Mouse (Mus musculus): ENCODE measurements at regions not wholly inside any gene's neighbourhood (a gene's known extent, or its start where the extent isn't known, plus 50 kb on each side); places are given as distances from the start of the nearest gene placed in this dataset.

- H3K9ac ChIP-seq (ENCODE audit: low read depth, low read length) = no peak overlapping the region
- H3K27me3 ChIP-seq (ENCODE audit: control insufficient read depth, insufficient read depth, low read depth, low read length) = no peaks in the 10 kb centered on the region
- no peak overlapping the region for H3K4me3 ChIP-seq (ENCODE audit: low read depth, low read length)
- no peaks in the 10 kb centered on the region for H3K4me1 ChIP-seq (ENCODE audit: control insufficient read depth, low read depth, low read length)
- H3K36me3 ChIP-seq (ENCODE audit: control insufficient read depth, insufficient read depth) = no peaks in the 10 kb centered on the region
- no peak overlapping the region for H3K27ac ChIP-seq (ENCODE audit: low read length)
- no peaks in the 10 kb centered on the region for H3K9me3 ChIP-seq (replicated peaks; ENCODE audit: control insufficient read depth, low read length)
- WGBS (ENCODE audit: insufficient replicate concordance) = 26% methylated on average over 5 of the region's 5 CpGs
- H3K4me2 ChIP-seq (ENCODE audit: low read depth, low read length) = no peak overlapping the region
- ATAC-seq (ENCODE audit: low read depth) = no peak
These were observed 72.5 kb upstream of the Ccdc122 start for GRCm38 (mm10) chr14:76964046-76964445.

GRCm38 (mm10) chr14:76958875-76959274 lies 77.7 kb upstream of the Ccdc122 start:
- Histone ChIP-seq H3K4me3 (ENCODE audit: low read depth, low read length) (no peak overlapping the region), H3K36me3 (ENCODE audit: control insufficient read depth, insufficient read depth) (no peaks in the 10 kb centered on the region), H3K4me1 (ENCODE audit: control insufficient read depth, low read depth, low read length) (no peaks in the 10 kb centered on the region), H3K27me3 (ENCODE audit: control insufficient read depth, insufficient read depth, low read depth, low read length) (no peaks in the 10 kb centered on the region), H3K9me3 (replicated peaks; ENCODE audit: control insufficient read depth, low read length) (no peaks in the 10 kb centered on the region), H3K4me2 (ENCODE audit: low read depth, low read length) (no peak overlapping the region), H3K9ac (ENCODE audit: low read depth, low read length) (no peak overlapping the region), H3K27ac (ENCODE audit: low read length) (no peak overlapping the region)
- no peak for ATAC-seq (ENCODE audit: low read depth)
- 65% methylated on average over 10 of the region's 10 CpGs for WGBS (ENCODE audit: insufficient replicate concordance)

- H3K27me3 ChIP-seq (ENCODE audit: control insufficient read depth, insufficient read depth, low read depth, low read length) = no peaks in the 10 kb centered on the region
- no peak overlapping the region for H3K4me3 ChIP-seq (ENCODE audit: low read depth, low read length)
- H3K9me3 ChIP-seq (replicated peaks; ENCODE audit: control insufficient read depth, low read length) = no peaks in the 10 kb centered on the region
- no peaks in the 10 kb centered on the region for H3K36me3 ChIP-seq (ENCODE audit: control insufficient read depth, insufficient read depth)
- no peak overlapping the region for H3K9ac ChIP-seq (ENCODE audit: low read depth, low read length)
- H3K4me2 ChIP-seq (ENCODE audit: low read depth, low read length) = no peak overlapping the region
- no peak overlapping the region for H3K27ac ChIP-seq (ENCODE audit: low read length)
- no peaks in the 10 kb centered on the region for H3K4me1 ChIP-seq (ENCODE audit: control insufficient read depth, low read depth, low read length)
- 61% methylated on average over 2 of the region's 2 CpGs for WGBS (ENCODE audit: insufficient replicate concordance)
- ATAC-seq (ENCODE audit: low read depth) = no peak
These were observed 79.4 kb upstream of the Ccdc122 start for GRCm38 (mm10) chr14:76957136-76957535.

- Histone ChIP-seq H3K4me1 (ENCODE audit: control insufficient read depth, low read depth, low read length) (no peaks in the 10 kb centered on the region), H3K9me3 (replicated peaks; ENCODE audit: control insufficient read depth, low read length) (no peaks in the 10 kb centered on the region), H3K27ac (ENCODE audit: low read length) (no peak overlapping the region), H3K4me3 (ENCODE audit: low read depth, low read length) (no peak overlapping the region), H3K36me3 (ENCODE audit: control insufficient read depth, insufficient read depth) (no peaks in the 10 kb centered on the region), H3K9ac (ENCODE audit: low read depth, low read length) (no peak overlapping the region), H3K4me2 (ENCODE audit: low read depth, low read length) (no peak overlapping the region), H3K27me3 (ENCODE audit: control insufficient read depth, insufficient read depth, low read depth, low read length) (no peaks in the 10 kb centered on the region)
- no peak for ATAC-seq (ENCODE audit: low read depth)
- 63% methylated on average over 2 of the region's 2 CpGs for WGBS (ENCODE audit: insufficient replicate concordance)
These were observed 83.4 kb upstream of the Ccdc122 start for GRCm38 (mm10) chr14:76953171-76953570.

GRCm38 (mm10) chr14:76951450-76951849 lies 85.1 kb upstream of the Ccdc122 start:
- no peak overlapping the region for H3K4me2 ChIP-seq (ENCODE audit: low read depth, low read length)
- no peaks in the 10 kb centered on the region for H3K27me3 ChIP-seq (ENCODE audit: control insufficient read depth, insufficient read depth, low read depth, low read length)
- 53% methylated on average over 4 of the region's 4 CpGs for WGBS (ENCODE audit: insufficient replicate concordance)

GRCm38 (mm10) chr14:76949388-76949787 lies 87.2 kb upstream of the Ccdc122 start:
- 67% methylated on average over 3 of the region's 3 CpGs for WGBS (ENCODE audit: insufficient replicate concordance)
- no peak overlapping the region for H3K27ac ChIP-seq (ENCODE audit: low read length)

More at GRCm38 (mm10) chr14:76951450-76951849, 85.1 kb upstream of the Ccdc122 start:
- no peak overlapping the region for H3K9ac ChIP-seq (ENCODE audit: low read depth, low read length)
- no peaks in the 10 kb centered on the region for H3K36me3 ChIP-seq (ENCODE audit: control insufficient read depth, insufficient read depth)
- ATAC-seq (ENCODE audit: low read depth) = no peak
- no peaks in the 10 kb centered on the region for H3K4me1 ChIP-seq (ENCODE audit: control insufficient read depth, low read depth, low read length)
- H3K4me3 ChIP-seq (ENCODE audit: low read depth, low read length) = no peak overlapping the region
- no peak overlapping the region for H3K27ac ChIP-seq (ENCODE audit: low read length)
- no peaks in the 10 kb centered on the region for H3K9me3 ChIP-seq (replicated peaks; ENCODE audit: control insufficient read depth, low read length)

GRCm38 (mm10) chr14:76948948-76949347 lies 87.6 kb upstream of the Ccdc122 start:
- no peak overlapping the region for H3K27ac ChIP-seq (ENCODE audit: low read length)
- no peak overlapping the region for H3K9ac ChIP-seq (ENCODE audit: low read depth, low read length)
- no peaks in the 10 kb centered on the region for H3K4me1 ChIP-seq (ENCODE audit: control insufficient read depth, low read depth, low read length)
- no peaks in the 10 kb centered on the region for H3K36me3 ChIP-seq (ENCODE audit: control insufficient read depth, insufficient read depth)
- H3K4me3 ChIP-seq (ENCODE audit: low read depth, low read length) = no peak overlapping the region
- H3K27me3 ChIP-seq (ENCODE audit: control insufficient read depth, insufficient read depth, low read depth, low read length) = no peaks in the 10 kb centered on the region
- ATAC-seq (ENCODE audit: low read depth) = no peak
- no peak overlapping the region for H3K4me2 ChIP-seq (ENCODE audit: low read depth, low read length)
- 46% methylated on average over 3 of the region's 3 CpGs for WGBS (ENCODE audit: insufficient replicate concordance)
- no peaks in the 10 kb centered on the region for H3K9me3 ChIP-seq (replicated peaks; ENCODE audit: control insufficient read depth, low read length)

More at GRCm38 (mm10) chr14:76949388-76949787, 87.2 kb upstream of the Ccdc122 start:
- no peak overlapping the region for H3K9ac ChIP-seq (ENCODE audit: low read depth, low read length)
- no peak for ATAC-seq (ENCODE audit: low read depth)
- H3K27me3 ChIP-seq (ENCODE audit: control insufficient read depth, insufficient read depth, low read depth, low read length) = no peaks in the 10 kb centered on the region
- no peaks in the 10 kb centered on the region for H3K36me3 ChIP-seq (ENCODE audit: control insufficient read depth, insufficient read depth)
- no peak overlapping the region for H3K4me3 ChIP-seq (ENCODE audit: low read depth, low read length)
- H3K9me3 ChIP-seq (replicated peaks; ENCODE audit: control insufficient read depth, low read length) = no peaks in the 10 kb centered on the region
- H3K4me1 ChIP-seq (ENCODE audit: control insufficient read depth, low read depth, low read length) = no peaks in the 10 kb centered on the region
- H3K4me2 ChIP-seq (ENCODE audit: low read depth, low read length) = no peak overlapping the region

- Histone ChIP-seq H3K9me3 (replicated peaks; ENCODE audit: control insufficient read depth, low read length) (no peaks in the 10 kb centered on the region), H3K4me3 (ENCODE audit: low read depth, low read length) (no peak overlapping the region), H3K27me3 (ENCODE audit: control insufficient read depth, insufficient read depth, low read depth, low read length) (no peaks in the 10 kb centered on the region), H3K27ac (ENCODE audit: low read length) (no peak overlapping the region), H3K4me2 (ENCODE audit: low read depth, low read length) (no peak overlapping the region), H3K9ac (ENCODE audit: low read depth, low read length) (no peak overlapping the region), H3K36me3 (ENCODE audit: control insufficient read depth, insufficient read depth) (no peaks in the 10 kb centered on the region), H3K4me1 (ENCODE audit: control insufficient read depth, low read depth, low read length) (no peaks in the 10 kb centered on the region)
- WGBS (ENCODE audit: insufficient replicate concordance) = 65% methylated on average over 6 of the region's 6 CpGs
- ATAC-seq (ENCODE audit: low read depth) = no peak
These were observed 88.1 kb upstream of the Ccdc122 start for GRCm38 (mm10) chr14:76948481-76948880.

- no peaks in the 10 kb centered on the region for H3K36me3 ChIP-seq (ENCODE audit: control insufficient read depth, insufficient read depth)
- no peak overlapping the region for H3K27ac ChIP-seq (ENCODE audit: low read length)
- no peak overlapping the region for H3K4me3 ChIP-seq (ENCODE audit: low read depth, low read length)
- no peaks in the 10 kb centered on the region for H3K27me3 ChIP-seq (ENCODE audit: control insufficient read depth, insufficient read depth, low read depth, low read length)
- no peaks in the 10 kb centered on the region for H3K9me3 ChIP-seq (replicated peaks; ENCODE audit: control insufficient read depth, low read length)
- H3K4me1 ChIP-seq (ENCODE audit: control insufficient read depth, low read depth, low read length) = no peaks in the 10 kb centered on the region
- H3K9ac ChIP-seq (ENCODE audit: low read depth, low read length) = no peak overlapping the region
- H3K4me2 ChIP-seq (ENCODE audit: low read depth, low read length) = no peak overlapping the region
- no peak for ATAC-seq (ENCODE audit: low read depth)
- whole genome bisulfite sequencing (ENCODE audit: insufficient replicate concordance) = 56% methylated on average over 3 of the region's 3 CpGs
These were observed 89.4 kb upstream of the Ccdc122 start for GRCm38 (mm10) chr14:76947148-76947547.

All from liver, embryonic 16.5 days (tissue).